Mouse (Mus musculus) cerebellum, adult 9-11 months (tissue): ENCODE results near the gene Ppp2r5c.

ENCODE experiments used
- DNase-seq: peaks from one replicate; pipeline ENCODE4 v3.0.0; 2022

The Ppp2r5c gene

DNA sequence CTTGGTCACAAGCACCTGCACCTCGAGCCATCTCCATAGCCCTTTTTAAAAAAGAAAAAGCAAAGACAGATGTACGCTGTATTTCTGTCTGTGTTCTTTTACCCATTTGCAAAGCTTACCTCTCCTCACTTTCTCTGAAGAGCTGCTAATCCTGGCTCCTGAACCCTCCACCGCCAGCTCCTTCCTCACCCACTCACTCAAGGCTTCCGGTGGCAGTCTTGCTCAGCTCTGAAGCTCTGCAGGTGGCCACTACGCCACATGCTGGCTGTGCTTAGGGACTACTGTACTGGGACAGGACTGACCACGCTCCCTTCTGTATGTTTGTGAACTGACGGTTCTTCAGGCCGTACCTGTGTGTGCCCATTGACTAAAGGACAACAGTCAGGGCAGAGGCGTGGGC lies 119.4 kb downstream of the Ppp2r5c start:
- DNase-seq, result no peak

GRCm38 (mm10) chr12:110571050-110571449 lies 124.1 kb downstream of the Ppp2r5c start:
- no peak for DNase-seq

DNA sequence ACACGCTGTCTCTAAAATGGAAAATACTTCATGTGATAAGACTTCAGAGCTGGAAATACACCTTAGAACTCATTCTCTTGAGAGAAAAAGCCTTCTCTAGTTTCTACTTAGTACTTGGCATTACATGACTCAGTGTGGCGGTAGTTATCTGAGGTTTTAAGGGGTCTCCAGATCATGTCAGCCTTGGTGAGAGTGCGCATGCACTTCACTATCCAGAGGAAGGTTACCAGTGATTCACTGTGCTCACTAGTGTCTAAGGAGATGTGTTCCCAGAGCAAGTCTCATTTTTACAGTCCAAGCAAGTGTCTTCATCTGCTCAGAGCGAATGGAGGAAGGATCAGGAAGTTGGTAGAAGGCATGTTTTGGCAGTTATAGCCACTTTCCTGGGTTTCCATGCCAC lies 125.4 kb downstream of the Ppp2r5c start:
- no peak for DNase-seq

DNA sequence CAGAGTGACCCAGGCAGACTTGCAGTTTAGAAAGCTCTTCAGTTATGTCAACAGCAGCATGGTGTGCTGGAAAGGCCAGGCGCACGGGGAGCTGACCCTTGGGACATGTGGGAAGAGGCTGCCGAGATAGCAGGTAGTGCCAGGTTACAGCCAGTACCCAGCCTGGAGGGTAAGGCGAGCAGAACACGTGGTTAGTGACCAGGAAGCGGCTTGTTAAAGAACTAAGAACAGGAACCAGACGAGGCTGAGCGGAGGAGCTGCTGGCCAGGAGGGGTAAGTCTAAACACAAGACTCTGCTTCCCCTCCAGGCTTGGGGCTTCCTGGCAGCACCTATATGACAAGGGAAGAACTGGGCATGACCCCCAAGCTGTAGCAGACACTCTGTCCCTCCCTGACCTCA lies 126.7 kb downstream of the Ppp2r5c start:
- no peak for DNase-seq

DNA sequence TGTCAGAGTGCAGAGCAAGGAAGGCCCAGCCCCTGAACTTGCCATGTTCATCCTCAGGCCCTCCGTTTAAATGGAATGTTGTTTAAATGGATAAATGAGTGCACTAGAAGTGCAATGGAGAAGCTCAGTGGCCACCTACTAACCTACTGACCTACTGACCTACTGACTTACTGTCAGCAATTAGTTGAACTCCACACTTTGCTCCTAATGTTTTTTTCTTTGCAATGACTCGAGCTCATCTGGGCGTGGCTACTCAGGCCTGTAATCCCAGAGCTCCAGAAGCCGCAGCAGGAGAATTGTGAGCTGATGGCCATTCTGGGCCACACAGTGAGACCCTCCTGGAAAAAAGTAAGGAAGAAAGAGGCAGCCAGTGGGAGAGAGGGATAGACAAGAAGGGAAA lies 129.0 kb downstream of the Ppp2r5c start:
- DNase-seq, result no peak

DNA sequence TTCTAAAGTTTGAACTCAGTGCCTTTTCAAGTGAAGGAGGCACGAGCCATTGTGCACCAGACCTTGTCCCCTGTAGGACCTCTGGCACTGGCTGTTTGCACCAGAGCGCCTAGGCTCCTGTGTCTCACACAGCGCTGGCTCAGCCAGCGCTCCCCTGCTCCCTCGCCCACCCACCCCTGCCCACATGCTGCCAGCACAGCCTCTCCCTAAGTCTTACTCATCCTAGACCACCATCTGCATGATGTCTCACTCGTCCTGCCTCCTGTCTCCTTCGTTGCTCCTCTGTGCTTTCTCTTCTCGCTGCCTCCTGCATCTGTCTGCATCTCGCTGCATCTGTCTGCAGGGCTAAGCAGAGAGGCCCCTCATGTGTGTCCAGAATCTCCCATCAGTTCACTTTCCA lies 131.4 kb downstream of the Ppp2r5c start:
- DNase-seq, result no peak

DNA sequence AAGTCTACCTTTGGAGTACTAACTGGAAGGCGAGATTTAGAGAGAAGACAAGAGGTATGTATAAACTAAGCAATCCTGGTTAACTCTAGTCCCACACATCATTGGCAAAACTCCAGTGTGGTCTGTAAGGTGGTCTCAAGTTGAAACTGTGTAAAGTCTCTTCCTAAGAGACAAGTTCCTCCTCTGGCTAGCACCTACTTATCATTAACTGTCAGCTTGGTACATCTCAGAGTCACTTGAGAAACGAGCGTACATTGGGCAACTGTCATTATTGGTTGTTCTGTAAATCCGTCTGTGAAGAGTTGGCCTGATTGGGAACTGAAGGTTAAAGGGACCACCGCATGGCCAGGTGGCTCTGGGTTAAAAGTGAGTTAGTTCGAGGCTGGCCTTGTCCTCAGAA lies 141.7 kb downstream of the Ppp2r5c start:
- no peak for DNase-seq

DNA sequence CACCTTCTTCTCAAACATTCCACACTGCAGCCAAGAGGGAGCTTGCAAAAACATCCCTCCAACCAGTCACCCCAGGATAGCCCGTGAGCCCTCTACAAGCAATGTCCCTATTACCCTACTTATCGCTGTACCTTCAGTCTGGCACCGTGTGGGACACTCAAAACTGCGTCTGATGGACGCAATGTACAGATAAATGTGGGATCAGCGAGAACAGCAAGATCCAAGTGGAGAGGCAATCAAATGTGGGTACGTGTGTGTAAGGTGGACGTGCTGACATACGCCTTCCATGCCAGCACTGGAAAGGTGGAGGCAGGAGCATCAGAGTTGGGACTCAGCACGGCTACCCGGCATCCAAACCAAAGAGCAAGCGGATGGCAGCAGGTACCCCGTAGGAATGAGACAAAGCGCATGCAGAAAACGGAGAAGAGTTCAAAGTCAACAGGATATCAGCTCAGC lies 143.9 kb downstream of the Ppp2r5c start:
- no peak for DNase-seq

DNA sequence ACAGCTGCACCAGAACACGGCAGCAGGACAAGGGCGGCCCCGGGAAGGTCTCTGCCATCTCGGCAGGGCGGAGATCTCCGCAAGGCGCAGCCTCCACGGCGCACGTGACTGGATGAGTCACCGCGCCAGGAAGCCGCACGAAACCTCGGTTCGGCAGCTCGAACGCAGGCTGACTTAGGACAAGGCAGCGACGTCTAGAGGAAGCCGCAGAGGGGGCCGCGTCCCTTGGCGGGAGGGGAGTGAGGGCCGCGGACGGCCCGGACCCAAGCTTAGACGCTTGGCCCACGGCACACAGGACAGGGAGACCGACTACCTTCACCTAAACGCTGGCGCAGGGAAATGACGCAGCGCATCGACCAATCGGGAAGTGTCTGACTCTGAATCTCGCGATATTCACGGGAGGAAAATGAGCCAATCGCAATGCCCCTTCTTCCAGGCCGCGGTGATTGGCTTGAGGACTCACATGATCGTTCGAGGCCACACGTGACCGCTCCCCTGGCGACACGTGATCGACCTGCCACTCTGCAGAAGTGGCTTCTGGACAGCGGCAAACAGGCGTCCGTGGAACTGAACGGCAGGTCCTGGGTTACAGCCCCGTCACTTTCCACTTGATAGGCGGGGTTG lies 144.5 kb downstream of the Ppp2r5c start:
- peak; percentile 99 for DNase-seq

DNA sequence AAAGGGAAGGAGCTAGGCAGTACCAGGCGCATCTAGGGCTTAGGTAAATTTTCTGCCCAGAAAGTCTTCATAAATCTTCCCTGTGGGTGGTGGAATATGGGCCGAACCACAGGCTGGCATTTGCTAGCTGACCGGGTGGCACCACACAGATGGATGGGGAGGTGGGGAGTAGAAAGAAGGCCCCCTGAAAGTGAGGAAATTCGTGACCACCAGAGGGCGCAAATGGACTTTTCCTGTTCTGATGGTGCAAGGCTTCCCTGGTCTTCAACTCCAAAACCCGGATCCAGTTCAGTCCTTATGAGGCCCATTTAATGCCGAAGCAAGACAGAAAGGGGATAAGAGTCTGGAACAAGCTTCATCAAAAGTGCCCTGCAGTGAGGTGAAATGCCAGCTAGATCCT lies 151.6 kb downstream of the Ppp2r5c start:
- DNase-seq, result peak; percentile 77

DNA sequence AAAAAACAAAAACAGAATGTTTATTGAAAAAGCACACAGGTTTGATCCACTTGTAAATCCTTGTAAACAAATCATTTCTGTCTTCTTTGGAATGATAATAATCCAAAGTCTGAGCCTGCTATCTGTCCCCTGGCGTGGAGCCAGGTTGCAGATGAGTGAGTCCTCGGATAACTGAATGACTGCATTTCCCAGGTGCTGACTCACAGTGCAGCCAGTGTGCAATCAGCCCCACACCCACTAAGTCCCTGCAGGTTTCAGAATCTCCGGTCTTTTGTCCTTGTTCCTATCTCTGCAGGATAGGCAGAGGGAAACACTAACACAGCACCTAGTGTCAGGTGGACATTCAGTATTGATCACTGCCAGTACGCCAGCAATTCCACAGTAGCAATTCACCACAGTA lies 152.9 kb downstream of the Ppp2r5c start:
- DNase-seq, result peak; percentile 39

DNA sequence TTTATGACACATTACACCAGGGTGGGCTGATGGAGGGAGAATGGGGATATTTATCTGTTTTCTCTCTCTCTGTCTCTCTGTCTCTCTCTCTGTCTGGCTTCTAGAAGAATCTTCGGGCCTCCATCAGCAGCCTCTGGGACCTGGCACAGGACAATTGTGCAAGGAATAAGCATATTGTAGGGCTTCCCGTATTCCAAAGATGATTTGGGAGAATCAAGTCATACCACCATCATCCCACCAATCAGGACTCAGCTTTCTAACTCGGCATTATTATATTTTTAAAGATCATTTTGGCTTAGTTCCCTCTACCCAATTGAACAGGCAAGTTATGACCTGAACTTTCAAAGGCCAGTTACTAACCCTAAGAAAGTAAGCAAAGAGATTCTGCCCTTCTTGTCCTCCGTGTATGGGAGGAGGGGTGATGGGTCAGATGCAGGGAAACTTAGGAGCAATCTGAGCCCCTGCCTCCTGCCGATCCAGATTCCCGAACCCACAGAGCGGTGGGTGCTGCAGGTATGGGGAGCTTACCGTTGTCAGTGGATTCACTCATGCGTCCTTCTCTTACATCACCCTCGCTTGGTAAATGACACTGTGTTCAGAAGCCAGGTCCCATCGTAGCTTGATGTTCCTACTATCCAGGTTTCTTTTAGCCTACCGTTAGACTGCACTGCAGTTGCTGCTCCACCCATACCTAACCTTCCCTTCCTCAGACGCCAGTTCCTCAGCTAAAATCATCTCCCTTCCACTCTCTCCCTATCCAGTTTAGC lies 153.5 kb downstream of the Ppp2r5c start:
- DNase-seq, result peak; percentile 62

- DNase-seq, result peak; percentile 94
Observed at GRCm38 (mm10) chr12:110601241-110602218, 154.6 kb downstream of the Ppp2r5c start, which contains the start of gene Dync1h1. Gene Dync1h1, plus strand, starts transcription at chr12:110601452.

DNA sequence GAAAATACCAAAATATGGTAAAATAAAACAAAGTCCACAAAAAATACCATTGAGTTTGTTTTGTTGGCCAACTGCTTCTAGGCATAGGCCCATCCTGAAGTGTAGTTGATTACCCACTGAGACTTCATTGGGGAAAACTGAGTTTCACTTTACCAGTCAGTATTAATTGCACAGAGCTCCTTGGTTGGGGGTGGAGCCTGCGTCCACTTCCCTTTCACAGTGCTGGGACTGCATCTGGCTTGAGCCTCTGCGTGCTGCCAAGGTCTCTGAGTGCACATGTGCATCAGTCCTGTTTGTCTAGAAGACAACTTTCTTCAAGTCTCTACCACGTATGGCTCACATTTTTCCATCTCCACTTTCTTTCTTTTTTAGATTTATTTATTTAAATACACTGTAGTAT lies 159.2 kb downstream of the Ppp2r5c start:
- DNase-seq, result no peak

- no peak for DNase-seq
Observed at GRCm38 (mm10) chr12:110606676-110607075, 159.8 kb downstream of the Ppp2r5c start.

GRCm38 (mm10) chr12:110608460-110609152 lies 161.7 kb downstream of the Ppp2r5c start:
- DNase-seq, result peak; percentile 78

DNA sequence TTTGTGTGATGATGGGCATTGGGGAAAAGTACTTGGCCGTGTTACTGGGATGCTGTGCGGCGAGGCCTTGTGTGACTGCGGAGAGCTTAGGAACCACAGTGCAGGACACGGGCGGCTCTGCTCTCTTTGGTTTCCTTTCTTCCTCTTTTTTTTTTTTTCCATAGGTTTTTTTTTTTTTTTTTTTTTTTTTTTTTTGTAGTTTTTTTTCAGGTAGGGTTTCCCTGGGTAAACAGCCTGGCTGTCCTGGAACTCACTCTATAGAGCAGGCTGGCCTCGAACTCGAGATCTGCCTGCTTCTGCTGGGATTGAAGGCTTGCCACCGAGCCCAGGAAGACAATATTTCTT lies 162.2 kb downstream of the Ppp2r5c start:
- no peak for DNase-seq

- DNase-seq, result no peak
Observed at GRCm38 (mm10) chr12:110610713-110611112, 163.8 kb downstream of the Ppp2r5c start.

DNA sequence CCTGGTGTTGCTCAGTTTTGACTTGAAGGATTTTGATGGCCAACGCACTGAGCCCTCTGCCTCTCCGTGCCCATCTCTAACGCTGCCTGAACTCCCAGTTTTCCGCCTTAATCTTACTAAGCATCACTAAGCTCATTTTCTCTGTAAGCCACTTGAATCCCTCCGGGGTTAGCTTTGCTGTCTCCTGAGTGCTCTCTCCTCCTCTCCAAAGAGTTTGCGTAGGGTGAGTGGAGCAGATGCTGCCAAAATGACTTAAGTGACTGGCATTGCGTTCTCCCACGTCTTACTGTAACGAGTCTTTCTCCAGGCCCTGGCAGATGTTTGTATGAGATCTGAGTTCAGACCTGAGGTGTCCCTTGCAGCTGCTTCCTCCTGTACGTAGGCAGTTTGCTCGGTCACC lies 183.1 kb downstream of the Ppp2r5c start:
- DNase-seq, result no peak
